Mouse (Mus musculus) liver, embryonic 15.5 days (tissue): Measurements from ENCODE around the gene Daglb. TPM values are rescaled to one million over a fixed set of nuclear protein-coding genes. Genes with fewer than 3 reads are reported as not detected.

Source experiments
- ATAC-seq: fragments of 200-750 bp; cut with Nextera tagmentation; 2 replicates; pipeline ENCODE4 v1.8.0; 2017; ENCODE audit warnings: moderate number of reproducible peaks, mild to moderate bottlenecking, moderate library complexity; ENCODE audit not compliant: insufficient read depth
- H3K27ac ChIP-seq: fragments of 300-500 bp; sonication (generic); replicated peaks from 2 replicates; pipeline ENCODE4 v1.5.1; 2015; ENCODE audit warnings: mild to moderate bottlenecking, inconsistent platforms
- H3K27me3 ChIP-seq: fragments of 300-500 bp; sonication (generic); 2 replicates; pipeline ENCODE4 v1.6.1; 2015; ENCODE audit warnings: mild to moderate bottlenecking, inconsistent platforms
- H3K36me3 ChIP-seq: fragments of 300-500 bp; sonication (generic); replicated peaks from 2 replicates; pipeline ENCODE4 v1.6.1; 2015; ENCODE audit warnings: moderate library complexity, mild to moderate bottlenecking, inconsistent platforms
- H3K4me1 ChIP-seq: fragments of 300-500 bp; sonication (generic); replicated peaks from 2 replicates; pipeline ENCODE4 v1.6.1; 2015; ENCODE audit warnings: inconsistent platforms
- H3K4me2 ChIP-seq: fragments of 300-500 bp; sonication (generic); 2 replicates; pipeline ENCODE4 v1.6.1; 2015; ENCODE audit warnings: moderate library complexity, mild to moderate bottlenecking, inconsistent platforms
- H3K4me3 ChIP-seq: fragments of 300-500 bp; sonication (generic); replicated peaks from 2 replicates; pipeline ENCODE4 v1.5.1; 2015; ENCODE audit warnings: mild to moderate bottlenecking, inconsistent platforms
- H3K9ac ChIP-seq: fragments of 300-500 bp; sonication (generic); 2 replicates; pipeline ENCODE4 v1.6.1; 2015; ENCODE audit warnings: moderate library complexity, mild to moderate bottlenecking, inconsistent platforms
- H3K9me3 ChIP-seq: fragments of 300-500 bp; sonication (generic); replicated peaks from 2 replicates; pipeline ENCODE4 v1.6.1; 2016; ENCODE audit warnings: inconsistent platforms
- WGBS: fragments of 180-500 bp; shearing (Covaris S2); methylation state at CpG from one replicate; pipeline ENCODE4 v1.1.7; 2015; ENCODE audit warnings: mixed read lengths; ENCODE audit not compliant: insufficient replicate concordance; 5-methylcytosine and 5-hydroxymethylcytosine counted together
- polyA plus RNA-seq: library from polyadenylated mRNA; unstranded; fragments of >200 nt; fragmentation: Nextera tagmentation; extraction: Ambion mirVana; gene quantifications from 2 replicates; pipeline ENCODE4 v1.2.1, GENCODE M21; 2015

Daglb gene
- polyA plus RNA-seq, 1 experiment from 2014 or later = 8.3 TPM

- Histone ChIP-seq H3K27ac (no peak overlapping the region), H3K4me3 (no peak overlapping the region), H3K36me3 (peaks cover 66% of the 10 kb centered on the region), H3K9me3 (no peaks in the 10 kb centered on the region), H3K27me3 (no peaks in the 10 kb centered on the region), H3K4me2 (no peak overlapping the region), H3K4me1 (peaks cover 1% of the 10 kb centered on the region), H3K9ac (no peak overlapping the region)
- no peak for ATAC-seq
- WGBS = 84% methylated on average over 19 of the region's 19 CpGs
Measured at GRCm38 (mm10) chr5:143502899-143503557, 38.6 kb downstream of the Daglb start.

- Histone ChIP-seq H3K4me2 (no peak overlapping the region), H3K9me3 (no peaks in the 10 kb centered on the region), H3K27ac (no peak overlapping the region), H3K36me3 (peaks cover 73% of the 10 kb centered on the region), H3K4me3 (no peak overlapping the region), H3K27me3 (no peaks in the 10 kb centered on the region), H3K9ac (no peak overlapping the region), H3K4me1 (peaks cover 8% of the 10 kb centered on the region)
- no peak for ATAC-seq
- WGBS = 87% methylated on average over 6 of the region's 6 CpGs
Measured at GRCm38 (mm10) chr5:143503740-143504139, 39.4 kb downstream of the Daglb start.

- no peak overlapping the region for H3K9ac ChIP-seq
- no peak overlapping the region for H3K4me3 ChIP-seq
- no peaks in the 10 kb centered on the region for H3K9me3 ChIP-seq
- peaks cover 15% of the 10 kb centered on the region for H3K4me1 ChIP-seq
- ATAC-seq = no peak
- peaks cover 80% of the 10 kb centered on the region for H3K36me3 ChIP-seq
- no peaks in the 10 kb centered on the region for H3K27me3 ChIP-seq
- 55% methylated on average over 3 of the region's 3 CpGs for WGBS
- H3K27ac ChIP-seq = no peak overlapping the region
- H3K4me2 ChIP-seq = no peak overlapping the region
Measured at GRCm38 (mm10) chr5:143504453-143504852, 40.1 kb downstream of the Daglb start.

- H3K9me3 ChIP-seq = no peaks in the 10 kb centered on the region
- ATAC-seq = no peak
- H3K27me3 ChIP-seq = no peaks in the 10 kb centered on the region
- no peak overlapping the region for H3K9ac ChIP-seq
- H3K4me3 ChIP-seq = no peak overlapping the region
- WGBS = 80% methylated on average over 8 of the region's 8 CpGs
- no peak overlapping the region for H3K4me2 ChIP-seq
- peaks cover 21% of the 10 kb centered on the region for H3K4me1 ChIP-seq
- peaks cover 86% of the 10 kb centered on the region for H3K36me3 ChIP-seq
- H3K27ac ChIP-seq = no peak overlapping the region
Measured at GRCm38 (mm10) chr5:143505056-143505455, 40.7 kb downstream of the Daglb start.

GRCm38 (mm10) chr5:143505545-143505944 lies 41.2 kb downstream of the Daglb start:
- no peaks in the 10 kb centered on the region for H3K9me3 ChIP-seq
- H3K4me3 ChIP-seq = no peak overlapping the region
- peaks cover 89% of the 10 kb centered on the region for H3K36me3 ChIP-seq
- WGBS = 73% methylated on average over 7 of the region's 7 CpGs
- no peak for ATAC-seq
- H3K4me1 ChIP-seq = peaks cover 26% of the 10 kb centered on the region
- H3K27ac ChIP-seq = no peak overlapping the region
- H3K9ac ChIP-seq = no peak overlapping the region
- no peak overlapping the region for H3K4me2 ChIP-seq
- H3K27me3 ChIP-seq = no peaks in the 10 kb centered on the region

- peaks cover 94% of the 10 kb centered on the region for H3K36me3 ChIP-seq
- H3K4me1 ChIP-seq = peaks cover 64% of the 10 kb centered on the region
- peak overlapping the region; percentile 59 for H3K4me2 ChIP-seq
- H3K27ac ChIP-seq = peak overlapping the region; percentile 54
- no peaks in the 10 kb centered on the region for H3K9me3 ChIP-seq
- WGBS = 18% methylated on average over 9 of the region's 9 CpGs
- peak; percentile 56 for ATAC-seq
- H3K9ac ChIP-seq = peak overlapping the region; percentile 42
- H3K27me3 ChIP-seq = no peaks in the 10 kb centered on the region
- peak overlapping the region; percentile 7 for H3K4me3 ChIP-seq
Measured at GRCm38 (mm10) chr5:143509294-143509693, 44.9 kb downstream of the Daglb start.

GRCm38 (mm10) chr5:143509737-143510136 lies 45.4 kb downstream of the Daglb start:
- 16% methylated on average over 11 of the region's 11 CpGs for WGBS
- ATAC-seq = peak; percentile 78
- peak overlapping the region; percentile 7 for H3K4me3 ChIP-seq
- H3K9me3 ChIP-seq = no peaks in the 10 kb centered on the region
- peak overlapping the region; percentile 54 for H3K27ac ChIP-seq
- H3K4me2 ChIP-seq = peak overlapping the region; percentile 59
- peaks cover 94% of the 10 kb centered on the region for H3K36me3 ChIP-seq
- H3K27me3 ChIP-seq = no peaks in the 10 kb centered on the region
- peak overlapping the region; percentile 42 for H3K9ac ChIP-seq
- H3K4me1 ChIP-seq = peaks cover 67% of the 10 kb centered on the region

GRCm38 (mm10) chr5:143511577-143511976 lies 47.2 kb downstream of the Daglb start:
- Histone ChIP-seq H3K4me1 (peaks cover 67% of the 10 kb centered on the region), H3K27me3 (no peaks in the 10 kb centered on the region), H3K36me3 (peaks cover 94% of the 10 kb centered on the region), H3K4me3 (no peak overlapping the region), H3K9me3 (no peaks in the 10 kb centered on the region), H3K9ac (no peak overlapping the region), H3K27ac (0 out of 2 replicates have a peak overlapping the region, but pooled peaks have one; percentile 42), H3K4me2 (no peak overlapping the region)
- ATAC-seq = no peak
- 59% methylated on average over 4 of the region's 4 CpGs for WGBS

- Histone ChIP-seq H3K4me3 (no peak overlapping the region), H3K9me3 (no peaks in the 10 kb centered on the region), H3K4me2 (peak overlapping the region; percentile 9; the same call in 1 of the 2 replicates), H3K36me3 (peaks cover 95% of the 10 kb centered on the region), H3K27ac (peak overlapping the region; percentile 42; the same call in 1 of the 2 replicates), H3K27me3 (no peaks in the 10 kb centered on the region), H3K4me1 (peaks cover 70% of the 10 kb centered on the region), H3K9ac (no peak overlapping the region)
- 37% methylated on average over 4 of the region's 4 CpGs for WGBS
- no peak for ATAC-seq
Measured at GRCm38 (mm10) chr5:143512305-143512704, 47.9 kb downstream of the Daglb start.

GRCm38 (mm10) chr5:143514878-143515277 lies 50.5 kb downstream of the Daglb start:
- ATAC-seq = no peak
- no peaks in the 10 kb centered on the region for H3K9me3 ChIP-seq
- 87% methylated on average over 5 of the region's 5 CpGs for WGBS
- peaks cover 74% of the 10 kb centered on the region for H3K4me1 ChIP-seq
- no peak overlapping the region for H3K27ac ChIP-seq
- peaks cover 85% of the 10 kb centered on the region for H3K36me3 ChIP-seq
- H3K9ac ChIP-seq = no peak overlapping the region
- no peak overlapping the region for H3K4me3 ChIP-seq
- H3K4me2 ChIP-seq = no peak overlapping the region
- H3K27me3 ChIP-seq = no peaks in the 10 kb centered on the region

GRCm38 (mm10) chr5:143517005-143517404 lies 52.6 kb downstream of the Daglb start:
- H3K27ac ChIP-seq = no peak overlapping the region
- peaks cover 71% of the 10 kb centered on the region for H3K36me3 ChIP-seq
- no peak overlapping the region for H3K9ac ChIP-seq
- H3K4me1 ChIP-seq = peaks cover 72% of the 10 kb centered on the region
- no peak for ATAC-seq
- 80% methylated on average over 11 of the region's 11 CpGs for WGBS
- H3K27me3 ChIP-seq = no peaks in the 10 kb centered on the region
- no peaks in the 10 kb centered on the region for H3K9me3 ChIP-seq
- H3K4me3 ChIP-seq = no peak overlapping the region
- H3K4me2 ChIP-seq = no peak overlapping the region

GRCm38 (mm10) chr5:143517436-143517835 lies 53.1 kb downstream of the Daglb start:
- H3K4me1 ChIP-seq = peaks cover 72% of the 10 kb centered on the region
- H3K36me3 ChIP-seq = peaks cover 67% of the 10 kb centered on the region
- WGBS = 55% methylated on average over 6 of the region's 6 CpGs
- no peak overlapping the region for H3K4me3 ChIP-seq
- no peak for ATAC-seq
- H3K9ac ChIP-seq = no peak overlapping the region
- no peaks in the 10 kb centered on the region for H3K9me3 ChIP-seq
- no peaks in the 10 kb centered on the region for H3K27me3 ChIP-seq
- 0 out of 2 replicates have a peak overlapping the region, but pooled peaks have one; percentile 14 for H3K27ac ChIP-seq
- H3K4me2 ChIP-seq = no peak overlapping the region
